ENCODE assay signal across 8 mouse cellular contexts in genomic region chr4:118135414-118135813, GRCm38 (mm10). TPM values are rescaled to one million over a fixed set of nuclear protein-coding genes. Genes with fewer than 3 reads are reported as not detected.
A peak's percentile ranks its signal among the peaks of the same experiment; 100 is the strongest.
DNase-seq lines count a peak whose midpoint lies in the region; ATAC-seq and TF ChIP-seq lines count a peak whose summit lies in the region.

No protein-coding gene starts in this region.

- WGBS in heart, embryonic 11.5 days (ENCODE audit: insufficient replicate concordance), result 88% methylated on average over 1 of the region's 1 CpGs
- whole genome bisulfite sequencing in forebrain, postnatal 0 days, result 91% methylated on average over 1 of the region's 1 CpGs

- H3K27me3 ChIP-seq in heart, embryonic 11.5 days (ENCODE audit: control insufficient read depth, insufficient read depth, low read length), result no peaks in the 10 kb centered on the region
- no peaks in the 10 kb centered on the region for H3K27me3 ChIP-seq in forebrain, postnatal 0 days (ENCODE audit: insufficient read depth, low read length)

- peak overlapping the region; percentile 79 for H3K4me3 ChIP-seq in heart, embryonic 11.5 days (ENCODE audit: low read depth, low read length)
- peak overlapping the region; percentile 68 to 92; a peak in 3 of 4 replicates for H3K4me3 ChIP-seq in ES-E14 (ENCODE audit: insufficient read depth in 1 of 2, low read depth in 1 of 2, low read length in 2 of 2, poor library complexity in 1 of 2, severe bottlenecking in 1 of 2)
- peak overlapping the region; percentile 99 for H3K4me3 ChIP-seq in forebrain, postnatal 0 days (ENCODE audit: low read depth, low read length)

- peak overlapping the region; percentile 78 for H3K4me2 ChIP-seq in heart, embryonic 11.5 days
- H3K4me2 ChIP-seq in forebrain, postnatal 0 days (ENCODE audit: low read depth), result peak overlapping the region; percentile 81

- 0 out of 2 replicates have a peak overlapping the region, but pooled peaks have one; percentile 2 for H3K27ac ChIP-seq in heart, embryonic 11.5 days (ENCODE audit: low read depth, low read length)
- no peak overlapping the region for H3K27ac ChIP-seq in ES-E14 (ENCODE audit: insufficient read depth, low read depth, low read length, poor library complexity, severe bottlenecking)
- H3K27ac ChIP-seq in forebrain, postnatal 0 days (ENCODE audit: low read depth, low read length), result no peak overlapping the region

- no peaks in the 10 kb centered on the region for H3K9me3 ChIP-seq in heart, embryonic 11.5 days (replicated peaks; ENCODE audit: control insufficient read depth, low read length)
- no peaks in the 10 kb centered on the region for H3K9me3 ChIP-seq in ES-E14 (ENCODE audit: control insufficient read depth, insufficient read depth, low read depth, low read length)
- no peaks in the 10 kb centered on the region for H3K9me3 ChIP-seq in forebrain, postnatal 0 days (ENCODE audit: low read length)

- H3K9ac ChIP-seq in heart, embryonic 11.5 days (ENCODE audit: low read depth, low read length), result peak overlapping the region; percentile 53
- H3K9ac ChIP-seq in ES-E14 (ENCODE audit: insufficient read depth, low read depth, low read length, poor library complexity, severe bottlenecking), result peak overlapping the region; percentile 75; the same call in 1 of the 2 replicates
- H3K9ac ChIP-seq in forebrain, postnatal 0 days, result peak overlapping the region; percentile 67

- DNase-seq in heart, adult 8-10 months (ENCODE audit: low spot score), result no peak
- DNase-seq in ES-E14 (ENCODE audit: low read depth, low spot score), result no peak
- no peak for DNase-seq in forebrain, postnatal 0 days
- DNase-seq in adrenal gland, adult 2 months, result no peak
- DNase-seq in layer of hippocampus, adult 9-11 months, result no peak
- no peak for DNase-seq in frontal cortex, postnatal 10 days (ENCODE audit: low spot score in 2 of 2)

- TF ChIP-seq CTCF in forebrain, postnatal 0 days (IDR thresholded peaks at IDR 0.05; ENCODE audit: low read depth), result no peak

- H3K4me1 ChIP-seq in heart, embryonic 11.5 days (ENCODE audit: control insufficient read depth, insufficient read depth, low read length), result no peaks in the 10 kb centered on the region; the same call in 1 of the 2 replicates
- peaks cover 3 to 7% of the 10 kb centered on the region in 2 experiments; a peak in 2 of 4 replicates for H3K4me1 ChIP-seq in ES-E14 (ENCODE audit: control insufficient read depth in 2 of 2, insufficient read depth in 2 of 2, low read length in 2 of 2, poor library complexity in 1 of 2)
- peaks cover 7% of the 10 kb centered on the region for H3K4me1 ChIP-seq in forebrain, postnatal 0 days (ENCODE audit: insufficient read depth)

- ATAC-seq in heart, embryonic 11.5 days (replicated peaks; ENCODE audit: insufficient number of reproducible peaks, low FRiP score, low TSS enrichment), result no peak; the same call in 1 of the 2 replicates
- no peak for ATAC-seq in forebrain, postnatal 0 days
- ATAC-seq in megakaryocyte, adult 5-6 weeks (ENCODE audit: poor library complexity, severe bottlenecking), result peak; percentile 5; the same call in 1 of the 2 replicates

- peaks cover 21% of the 10 kb centered on the region for H3K36me3 ChIP-seq in heart, embryonic 11.5 days (ENCODE audit: control insufficient read depth, insufficient read depth, low read length)
- H3K36me3 ChIP-seq in ES-E14 (ENCODE audit: control insufficient read depth, insufficient read depth, low read length, poor library complexity, severe bottlenecking), result peaks cover 20% of the 10 kb centered on the region
- peaks cover 37% of the 10 kb centered on the region for H3K36me3 ChIP-seq in forebrain, postnatal 0 days (ENCODE audit: insufficient read depth)

- in situ Hi-C loops in ES-E14 (cut with MboI; ENCODE audit: low sequenced_read_pairs in 2 of 2, unreplicated experiment in 2 of 2), result no loop called here

TF ChIP-seq in ES-E14, 5 proteins besides CTCF, POLR2A, EP300 and RAD21:
- no peak for TF ChIP-seq HCFC1 (IDR thresholded peaks at IDR 0.05; ENCODE audit: borderline replicate concordance, insufficient read depth, low read length)
- TF ChIP-seq ZC3H11A (IDR thresholded peaks at IDR 0.05; ENCODE audit: borderline replicate concordance, low read depth, low read length), result no peak
- no peak for TF ChIP-seq CHD2 (IDR thresholded peaks at IDR 0.05; ENCODE audit: low read depth, low read length)
- TF ChIP-seq MAFK (IDR thresholded peaks at IDR 0.05; ENCODE audit: insufficient read depth, low read depth, low read length), result no peak
- TF ChIP-seq ZNF384 (IDR thresholded peaks at IDR 0.05; ENCODE audit: low read depth, low read length), result no peak

RNA-seq across cellular contexts. Expression of gene St3gal3, which starts 0.7 kb away (rescaled TPM):
- polyA plus RNA-seq in heart, embryonic 11.5 days (2014; fragmentation: Nextera tagmentation; extraction: Ambion mirVana), result 5.2 and 6.9 TPM in 2 replicates
- total RNA-seq in heart, adult 8-10 months (2022), result 10 to 100 TPM; 61.5 to 67.5 (median 67.2) TPM
- 10.9 and 17.1 TPM in 2 replicates for total RNA-seq in ES-E14 (2012; rRNA removed)
- total RNA-seq in forebrain, postnatal 0 days (2014; rRNA removed), result 32.6 and 36.1 TPM in 2 replicates
- polyA plus RNA-seq in forebrain, postnatal 0 days (2015; fragmentation: Nextera tagmentation; extraction: Ambion mirVana), result 11.2 and 11.3 TPM in 2 replicates
- 5.3 and 7.3 TPM in 2 replicates for total RNA-seq in megakaryocyte, adult 5-6 weeks (2015)
- total RNA-seq in megakaryocyte, adult 5-6 weeks (2017), result 6.6 and 7.2 TPM in 2 replicates
- total RNA-seq in adrenal gland, adult 2 months (2021), result 10 to 100 TPM; 36.7 to 45.8 TPM
- polyA plus RNA-seq in adrenal gland, adult 2 months (2012; rRNA removed), result 44.3 and 56.7 TPM in 2 replicates

RNA-seq across cellular contexts. Expression of gene Kdm4a, which starts 44.4 kb away (rescaled TPM):
- 30.7 and 30.8 TPM in 2 replicates for polyA plus RNA-seq in heart, embryonic 11.5 days (2014; fragmentation: Nextera tagmentation; extraction: Ambion mirVana)
- 10 to 100 TPM; 23.7 to 24.5 (median 24.1) TPM for total RNA-seq in heart, adult 8-10 months (2022)
- total RNA-seq in ES-E14 (2012; rRNA removed), result 50.2 and 57.2 TPM in 2 replicates
- 96.5 and 122 TPM in 2 replicates for total RNA-seq in forebrain, postnatal 0 days (2014; rRNA removed)
- 29.7 and 39.0 TPM in 2 replicates for polyA plus RNA-seq in forebrain, postnatal 0 days (2015; fragmentation: Nextera tagmentation; extraction: Ambion mirVana)
- total RNA-seq in megakaryocyte, adult 5-6 weeks (2015), result 11.0 and 14.2 TPM in 2 replicates
- total RNA-seq in megakaryocyte, adult 5-6 weeks (2017), result 29.1 and 34.3 TPM in 2 replicates
- 10 to 100 TPM; 37.5 to 40.1 TPM for total RNA-seq in adrenal gland, adult 2 months (2021)
- 25.1 and 29.6 TPM in 2 replicates for polyA plus RNA-seq in adrenal gland, adult 2 months (2012; rRNA removed)
